Mouse (Mus musculus) C2C12 (cell line): ENCODE measurements around the gene Gpcpd1. TPM values are rescaled to one million over a fixed set of nuclear protein-coding genes. Genes with fewer than 3 reads are reported as not detected.

ENCODE experiments used
- H3K27me3 ChIP-seq: one replicate; pipeline ENCODE4 v1.6.1; 2011; ENCODE audit not compliant: control insufficient read depth, insufficient read depth, insufficient read length
- H3K36me3 ChIP-seq: one replicate; pipeline ENCODE4 v1.6.1; 2011; ENCODE audit not compliant: control insufficient read depth, insufficient read depth
- H3K4me3 ChIP-seq: one replicate; pipeline ENCODE4 v1.5.1; 2011; ENCODE audit warnings: mild to moderate bottlenecking, control low read depth; ENCODE audit not compliant: poor library complexity, insufficient read depth, severe bottlenecking
- H3K79me2 ChIP-seq: one replicate; pipeline ENCODE4 v1.6.1; 2011; ENCODE audit not compliant: control insufficient read depth, insufficient read depth
- H3K79me3 ChIP-seq: one replicate; pipeline ENCODE4 v1.6.1; 2011; ENCODE audit warnings: low read depth, control low read depth
- H3ac ChIP-seq: one replicate; pipeline ENCODE3; 2011; ENCODE audit warnings: low read depth; ENCODE audit not compliant: control insufficient read depth, insufficient read length
- CEBPB ChIP-seq: IDR thresholded peaks from one replicate; pipeline ENCODE4 v1.6.1; 2011; ENCODE audit warnings: low read depth, mild to moderate bottlenecking, control low read depth, moderate library complexity
- CTCF ChIP-seq: IDR thresholded peaks from one replicate; pipeline ENCODE4 v1.5.1; 2011; ENCODE audit not compliant: control insufficient read depth, insufficient read depth, insufficient read length
- FOSL1 ChIP-seq: IDR thresholded peaks from one replicate; pipeline ENCODE4 v1.8.0; 2011; ENCODE audit warnings: mild to moderate bottlenecking, low read length; ENCODE audit not compliant: poor library complexity, insufficient read depth, severe bottlenecking
- MAX ChIP-seq: IDR thresholded peaks from one replicate; pipeline ENCODE4 v1.6.1; 2011; ENCODE audit warnings: mild to moderate bottlenecking, control low read depth
- MYOD1 ChIP-seq: IDR thresholded peaks from one replicate; pipeline ENCODE4 v1.6.1; 2011; ENCODE audit warnings: low read depth; ENCODE audit not compliant: control insufficient read depth, insufficient read length
- MYOG ChIP-seq: IDR thresholded peaks from one replicate; pipeline ENCODE4 v1.6.1; 2011; ENCODE audit not compliant: control insufficient read depth, insufficient read length; ENCODE audit errors: extremely low read depth
- USF1 ChIP-seq: IDR thresholded peaks from one replicate; pipeline ENCODE4 v1.6.1; 2011; ENCODE audit warnings: low read depth, mild to moderate bottlenecking, control low read depth, moderate library complexity
- polyA plus RNA-seq: library from polyadenylated mRNA; unstranded; fragments of >200 nt; fragmentation: generic; extraction: Trizol; gene quantifications from one replicate; pipeline ENCODE4 v1.2.1, GENCODE M21; 2012; ENCODE audit warnings: missing spikeins

Gpcpd1 gene
- polyA plus RNA-seq, 1 experiment = 2.4 TPM

DNA sequence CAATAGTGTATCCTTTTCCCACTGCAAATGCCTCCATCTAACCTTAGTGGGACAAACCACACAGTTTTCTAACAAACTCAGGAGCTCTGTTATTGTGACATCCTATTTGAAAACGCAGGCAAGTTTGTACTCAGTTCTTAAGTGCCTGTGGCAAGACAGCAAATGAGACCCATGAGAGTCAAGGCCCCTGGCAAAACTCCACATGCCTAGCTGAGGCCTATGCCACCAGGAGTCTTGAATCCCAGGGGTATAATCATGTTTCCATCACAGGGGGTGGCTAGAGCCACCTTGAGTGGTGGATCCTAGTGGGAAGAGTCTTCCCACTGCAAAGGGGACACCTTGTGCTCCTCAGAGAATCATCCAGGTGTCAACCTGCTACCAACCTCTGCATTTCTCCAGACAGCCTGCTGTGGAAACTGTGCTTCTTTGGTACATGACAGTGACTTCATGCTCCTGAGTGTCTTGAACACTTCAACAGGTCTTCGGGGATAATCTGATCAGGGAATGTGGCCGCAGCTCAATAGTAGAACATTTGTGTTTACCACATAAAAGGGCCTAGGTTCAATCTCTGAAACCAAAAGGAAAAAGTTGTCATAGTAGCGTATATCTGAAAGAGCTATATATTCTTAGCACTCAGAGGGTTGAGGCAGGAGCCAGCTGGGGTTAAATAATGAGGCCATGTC, 24.2 kb upstream of the Gpcpd1 start:
- Histone ChIP-seq H3K79me2 (no peaks in the 10 kb centered on the region), H3K79me3 (no peaks in the 10 kb centered on the region), H3K36me3 (no peaks in the 10 kb centered on the region), H3ac (no peak overlapping the region), H3K27me3 (no peaks in the 10 kb centered on the region), H3K4me3 (no peak overlapping the region)
- TF ChIP-seq USF1 = no peak
- TF ChIP-seq CEBPB = no peak
- no peak for TF ChIP-seq MAX
- TF ChIP-seq CTCF = no peak
- no peak for TF ChIP-seq FOSL1
- no peak for TF ChIP-seq MYOG

DNA sequence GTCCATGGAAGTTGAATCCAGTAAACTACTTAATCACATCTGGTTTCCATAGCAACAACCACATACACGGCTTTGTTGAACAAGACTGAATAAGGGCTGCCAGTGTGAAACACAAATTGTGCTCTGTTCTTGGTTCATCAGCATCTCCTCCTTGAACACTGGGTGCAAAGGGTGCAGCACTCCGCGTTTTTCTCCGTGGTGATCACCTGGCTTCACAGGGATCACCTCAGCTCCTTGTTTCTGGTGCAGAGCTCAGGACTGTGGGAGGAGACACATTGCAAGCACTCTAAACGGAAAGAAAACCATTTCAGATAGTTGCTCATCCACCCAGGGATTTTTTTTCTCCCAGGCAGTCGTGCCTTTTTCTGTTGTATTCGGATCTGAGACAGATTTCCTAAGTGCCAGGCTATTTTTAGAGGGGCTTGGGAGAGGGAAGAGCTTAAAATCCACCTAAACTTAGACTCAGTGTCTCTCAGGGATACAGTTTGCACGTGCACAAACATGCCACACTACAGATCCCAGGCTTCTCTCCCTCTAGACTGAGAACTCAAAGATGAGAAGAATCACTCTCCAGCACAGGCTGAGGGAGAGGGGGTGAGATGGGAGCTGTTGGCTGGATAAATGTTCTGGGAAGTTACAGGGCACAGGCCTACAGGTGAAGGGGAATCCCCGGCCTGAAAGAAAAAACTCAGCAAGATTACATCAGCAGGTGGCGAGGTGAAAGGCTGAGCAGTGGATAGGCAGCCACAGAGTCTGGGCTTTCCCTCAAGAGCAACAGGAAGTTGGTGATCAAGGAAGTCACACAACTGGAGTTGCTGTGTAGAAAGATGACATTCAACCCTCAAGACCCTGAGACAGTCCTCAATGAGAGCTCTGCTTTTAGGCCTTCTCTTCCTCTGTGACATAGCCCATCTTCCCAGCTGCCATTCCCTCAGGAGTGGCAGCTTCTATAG, 19.9 kb upstream of the Gpcpd1 start:
- Histone ChIP-seq H3K36me3 (no peaks in the 10 kb centered on the region), H3K79me2 (no peaks in the 10 kb centered on the region), H3K79me3 (no peaks in the 10 kb centered on the region), H3K27me3 (no peaks in the 10 kb centered on the region), H3K4me3 (no peak overlapping the region), H3ac (no peak overlapping the region)
- TF ChIP-seq CEBPB (no peak), MYOG (no peak), FOSL1 (no peak), CTCF (no peak), MYOD1 (peak; percentile 41), USF1 (no peak), MAX (no peak)

DNA sequence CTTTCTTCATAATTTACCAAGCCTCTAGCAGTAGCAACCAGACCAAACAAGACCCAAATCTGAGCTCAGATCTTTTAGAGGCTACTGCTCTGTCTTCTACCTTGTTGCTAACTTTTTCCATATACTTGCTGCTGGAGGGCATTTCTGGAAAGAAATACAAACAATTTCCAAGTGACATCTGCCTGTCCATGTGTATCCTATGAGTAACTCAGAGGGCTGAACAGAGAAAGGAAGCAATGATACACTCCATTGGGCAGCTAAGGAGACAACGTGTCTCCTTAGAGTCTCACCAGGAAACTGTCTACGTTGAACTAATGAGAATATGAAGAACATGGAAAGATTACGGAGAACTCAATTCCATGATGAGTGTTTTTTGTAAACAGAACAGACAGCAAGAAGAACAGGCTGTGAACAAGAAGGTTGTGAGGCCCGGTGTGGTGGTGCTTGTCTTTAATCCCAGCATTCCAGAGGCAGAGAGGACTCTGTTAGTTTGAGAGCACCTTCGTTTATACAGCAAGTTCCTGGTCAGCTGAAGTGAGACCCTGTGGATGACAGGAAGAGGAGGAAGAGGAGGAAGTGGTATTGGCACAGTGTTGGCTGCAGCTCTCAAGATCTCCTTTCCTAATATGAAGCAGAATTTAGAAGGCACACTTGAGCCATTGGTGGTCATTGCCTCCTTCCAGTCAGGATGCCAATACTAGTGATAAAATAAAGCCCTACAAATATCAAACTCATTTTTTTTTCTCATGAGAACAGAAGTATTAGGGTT, 18.4 kb upstream of the Gpcpd1 start:
- TF ChIP-seq CTCF (no peak), FOSL1 (no peak), MYOD1 (no peak), MAX (no peak), MYOG (no peak), USF1 (no peak), CEBPB (no peak)
- Histone ChIP-seq H3K36me3 (no peaks in the 10 kb centered on the region), H3ac (no peak overlapping the region), H3K27me3 (no peaks in the 10 kb centered on the region), H3K79me3 (no peaks in the 10 kb centered on the region), H3K79me2 (no peaks in the 10 kb centered on the region), H3K4me3 (no peak overlapping the region)

DNA sequence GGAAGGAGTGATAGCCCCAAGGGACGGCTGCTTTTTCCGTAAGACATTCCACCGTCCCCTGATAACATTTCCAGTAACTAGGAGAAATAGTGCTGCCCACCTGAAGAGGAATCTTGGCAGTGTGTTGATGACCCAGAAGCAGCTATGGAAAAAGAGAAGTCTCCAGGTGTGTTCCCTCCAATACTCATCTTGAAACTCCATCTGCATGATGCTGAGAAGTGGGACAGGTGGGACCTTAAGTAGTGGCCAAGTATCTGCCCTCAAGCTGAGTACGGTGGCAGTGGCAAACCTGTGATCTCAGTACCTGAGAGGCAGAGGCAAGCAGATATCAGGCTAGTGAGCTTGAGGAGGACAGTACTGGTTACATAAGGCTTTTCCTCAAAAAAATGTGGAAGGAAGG, 17.4 kb upstream of the Gpcpd1 start:
- Histone ChIP-seq H3K27me3 (no peaks in the 10 kb centered on the region), H3K79me3 (no peaks in the 10 kb centered on the region), H3ac (no peak overlapping the region), H3K4me3 (no peak overlapping the region), H3K79me2 (no peaks in the 10 kb centered on the region), H3K36me3 (no peaks in the 10 kb centered on the region)
- TF ChIP-seq CTCF = no peak
- no peak for TF ChIP-seq MAX
- TF ChIP-seq CEBPB = no peak
- TF ChIP-seq MYOD1 = no peak
- no peak for TF ChIP-seq USF1
- no peak for TF ChIP-seq FOSL1
- TF ChIP-seq MYOG = no peak

DNA sequence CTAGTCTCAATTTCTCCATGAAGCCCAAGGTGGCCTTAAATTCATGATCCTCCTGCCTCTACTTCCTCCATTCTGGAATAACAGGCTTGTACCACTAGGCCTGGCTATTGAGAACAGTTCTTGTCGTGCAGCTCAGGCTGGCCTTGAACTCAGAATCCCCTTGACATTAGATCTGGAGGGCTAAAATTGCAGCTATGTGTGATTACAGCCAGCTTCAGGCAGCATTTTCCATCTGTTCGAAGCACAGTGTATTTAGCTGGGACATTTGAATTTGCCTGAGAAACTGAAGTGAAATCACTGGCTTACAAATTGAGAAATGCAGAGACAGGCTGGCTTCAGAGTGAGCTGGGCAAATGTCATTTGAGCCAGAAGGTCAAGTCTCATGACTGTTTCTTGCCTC, 16.2 kb upstream of the Gpcpd1 start:
- no peaks in the 10 kb centered on the region for H3K36me3 ChIP-seq
- H3K79me2 ChIP-seq = no peaks in the 10 kb centered on the region
- no peaks in the 10 kb centered on the region for H3K27me3 ChIP-seq
- no peaks in the 10 kb centered on the region for H3K79me3 ChIP-seq
- no peak overlapping the region for H3K4me3 ChIP-seq
- H3ac ChIP-seq = no peak overlapping the region
- TF ChIP-seq MYOG (no peak), MAX (no peak), FOSL1 (no peak), MYOD1 (no peak), USF1 (no peak), CEBPB (no peak), CTCF (no peak)

DNA sequence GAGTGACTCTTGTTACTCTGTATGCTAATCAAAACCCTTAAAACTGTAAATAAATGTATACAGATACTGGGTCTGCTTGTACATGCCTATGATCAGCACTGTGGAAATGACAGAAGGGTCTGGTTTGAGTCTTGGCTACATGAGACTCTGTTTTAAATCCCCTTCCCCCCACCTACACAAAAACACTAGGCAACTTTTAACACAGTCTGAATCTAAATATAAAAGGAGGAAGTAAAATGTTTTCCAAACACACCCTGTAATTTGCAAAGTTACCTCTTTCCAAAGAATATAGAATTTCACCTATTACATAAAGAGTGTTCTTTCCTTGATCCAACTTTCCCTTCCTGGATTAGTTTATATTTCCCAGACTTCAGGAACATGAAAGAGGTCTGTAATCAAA, 14.2 kb upstream of the Gpcpd1 start:
- Histone ChIP-seq H3K36me3 (no peaks in the 10 kb centered on the region), H3K79me2 (no peaks in the 10 kb centered on the region), H3K79me3 (no peaks in the 10 kb centered on the region), H3K4me3 (no peak overlapping the region), H3K27me3 (no peaks in the 10 kb centered on the region), H3ac (no peak overlapping the region)
- no peak for TF ChIP-seq MYOD1
- TF ChIP-seq MYOG = no peak
- TF ChIP-seq CEBPB = no peak
- TF ChIP-seq USF1 = no peak
- no peak for TF ChIP-seq FOSL1
- TF ChIP-seq CTCF = no peak
- TF ChIP-seq MAX = no peak
